Mouse (Mus musculus) thymus, postnatal 0 days (tissue): Measurements from ENCODE around the gene Rnf31. TPM values are rescaled to one million over a fixed set of nuclear protein-coding genes. Genes with fewer than 3 reads are reported as not detected.

Source experiments
- DNase-seq: peaks from one replicate; pipeline ENCODE4 v3.0.0-alpha.2; 2015; ENCODE audit warnings: low spot score
- polyA plus RNA-seq: library from polyadenylated mRNA; unstranded; fragments of >200 nt; fragmentation: Nextera tagmentation; extraction: Ambion mirVana; gene quantifications from 2 replicates; pipeline ENCODE4 v1.2.1, GENCODE M21; 2015

Gene Rnf31
- polyA plus RNA-seq, 1 experiment from 2014 or later = 22.6 TPM

DNA sequence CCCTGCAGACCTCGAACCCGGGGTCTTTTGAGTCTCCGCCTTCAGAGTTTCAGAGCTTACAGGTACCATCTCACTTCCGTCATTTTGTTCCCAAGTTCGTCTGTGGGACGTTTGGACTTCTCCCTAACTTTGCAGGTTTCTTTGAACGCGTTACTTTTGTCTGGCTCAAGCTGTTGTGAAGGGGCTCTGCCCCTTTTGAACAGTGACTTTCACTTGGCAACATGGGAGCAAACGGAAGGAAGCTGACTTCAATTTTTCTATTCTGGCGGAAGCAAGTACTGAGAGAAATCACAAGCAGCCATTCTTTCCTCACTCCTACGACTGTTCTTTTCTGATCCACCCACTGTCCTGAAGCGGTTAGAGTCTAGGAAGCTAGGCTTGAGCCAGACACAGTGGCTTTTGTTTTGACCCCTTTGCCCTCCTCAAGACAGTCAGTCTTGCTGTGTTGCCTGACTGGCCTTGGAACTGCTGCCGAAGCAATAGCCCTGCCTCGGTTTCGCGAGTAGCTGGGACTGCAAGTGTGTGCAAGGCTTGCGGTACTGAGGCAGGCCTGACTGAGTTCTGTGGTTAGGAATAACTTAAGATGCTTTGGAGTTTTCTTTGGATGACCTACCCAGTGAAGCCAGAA is 52.9 kb downstream of the Rnf31 start:
- DNase-seq = peak; percentile 52

DNA sequence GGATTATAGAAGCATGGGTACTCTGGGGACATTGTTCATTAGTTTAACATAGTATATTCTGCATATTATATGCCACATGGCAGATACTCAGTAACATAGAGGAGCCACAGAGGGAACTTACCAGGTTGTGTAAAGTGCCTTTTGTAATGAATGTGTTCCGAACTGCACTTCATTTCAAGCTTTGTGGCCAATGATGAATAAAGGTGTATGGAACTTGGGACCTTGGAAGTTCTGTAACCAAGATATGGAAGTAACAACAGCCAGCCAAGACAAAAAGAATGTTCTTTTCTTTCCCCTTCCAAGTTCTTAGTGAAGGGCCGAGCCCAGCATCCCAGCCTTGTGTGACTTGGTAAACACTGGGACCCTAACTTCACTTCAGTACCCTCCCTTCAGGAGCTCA is 58.4 kb downstream of the Rnf31 start, which contains the start of gene Tssk4:
Gene Tssk4, plus strand, starts transcription at position 301 of the 400 bp plus-strand sequence.
- DNase-seq = no peak

GRCm38 (mm10) chr14:55651528-55651927 is 60.0 kb downstream of the Rnf31 start:
- peak; percentile 76 for DNase-seq

Other genes starting within 250 kb of the Rnf31 start
- gene Dhrs4, start 113.0 kb upstream of the Rnf31 start, polyA plus RNA-seq = 62.4 and 63.8 TPM in 2 replicates
- 1.1 and 1.3 TPM in 2 replicates for gene Carmil3, start 101.1 kb upstream of the Rnf31 start, polyA plus RNA-seq
- gene Cpne6, start 81.3 kb upstream of the Rnf31 start, polyA plus RNA-seq = 0.31 and 0.39 TPM in 2 replicates
- 0.07 and 0.08 TPM in 2 replicates for gene Nrl, start 66.7 kb upstream of the Rnf31 start, polyA plus RNA-seq
- 4.7 and 5.6 TPM in 2 replicates for gene Pck2, start 51.4 kb upstream of the Rnf31 start, polyA plus RNA-seq
- gene Dcaf11, start 31.7 kb upstream of the Rnf31 start, polyA plus RNA-seq = 50.3 and 55.9 TPM in 2 replicates
- gene A730061H03Rik, start 31.3 kb upstream of the Rnf31 start, polyA plus RNA-seq = 2.1 and 3.2 TPM in 2 replicates
- 0.26 and 0.33 TPM in 2 replicates for gene Fitm1, start 16.1 kb upstream of the Rnf31 start, polyA plus RNA-seq
- 281 and 294 TPM in 2 replicates for gene Psme1, start 13.6 kb upstream of the Rnf31 start, polyA plus RNA-seq
- 4.8 and 5.6 TPM in 2 replicates for gene Emc9, start 6.4 kb upstream of the Rnf31 start, polyA plus RNA-seq
- gene Psme2, start 595 bp upstream of the Rnf31 start, polyA plus RNA-seq = 604 and 625 TPM in 2 replicates
- 46.6 and 50.2 TPM in 2 replicates for gene Irf9, start 11.9 kb downstream of the Rnf31 start, polyA plus RNA-seq
- 0.57 and 0.98 TPM in 2 replicates for gene Rec8, start 26.3 kb downstream of the Rnf31 start, polyA plus RNA-seq
- 32.8 and 39.6 TPM in 2 replicates for gene Ipo4, start 44.2 kb downstream of the Rnf31 start, polyA plus RNA-seq
- gene Gm49378, start 46.2 kb downstream of the Rnf31 start, polyA plus RNA-seq = 0.71 and 1.7 TPM in 2 replicates
- 71.6 and 76.7 TPM in 2 replicates for gene Tm9sf1, start 52.1 kb downstream of the Rnf31 start, polyA plus RNA-seq
- 0.62 and 0.81 TPM in 2 replicates for gene Tssk4, start 58.5 kb downstream of the Rnf31 start, polyA plus RNA-seq
- 78.1 and 80.2 TPM in 2 replicates for gene Mdp1, start 68.8 kb downstream of the Rnf31 start, polyA plus RNA-seq
- gene Gmpr2, start 80.2 kb downstream of the Rnf31 start, polyA plus RNA-seq = 67.1 and 71.3 TPM in 2 replicates
- gene Nedd8, start 80.4 kb downstream of the Rnf31 start, polyA plus RNA-seq = 529 and 550 TPM in 2 replicates
- 55.4 and 57.7 TPM in 2 replicates for gene Tinf2, start 90.1 kb downstream of the Rnf31 start, polyA plus RNA-seq
- 2.0 and 3.0 TPM in 2 replicates for gene Tgm1, start 122.2 kb downstream of the Rnf31 start, polyA plus RNA-seq
- gene Rabggta, start 130.6 kb downstream of the Rnf31 start, polyA plus RNA-seq = 32.2 and 39.4 TPM in 2 replicates
- gene Dhrs1, start 154.0 kb downstream of the Rnf31 start, polyA plus RNA-seq = 63.6 and 65.8 TPM in 2 replicates
- 37.8 and 47.2 TPM in 2 replicates for gene Nop9, start 154.0 kb downstream of the Rnf31 start, polyA plus RNA-seq
- gene Cideb, start 166.8 kb downstream of the Rnf31 start, polyA plus RNA-seq = 0.14 TPM in 1 of 2 replicates, not detected in the other
- 0.78 and 1.2 TPM in 2 replicates for gene Ltb4r2, start 169.7 kb downstream of the Rnf31 start, polyA plus RNA-seq
- 3.7 and 4.3 TPM in 2 replicates for gene Ltb4r1, start 174.3 kb downstream of the Rnf31 start, polyA plus RNA-seq
- gene Adcy4, start 192.4 kb downstream of the Rnf31 start, polyA plus RNA-seq = 2.2 and 2.7 TPM in 2 replicates
- 70.3 and 76.2 TPM in 2 replicates for gene Ripk3, start 197.2 kb downstream of the Rnf31 start, polyA plus RNA-seq
- 1.7 and 2.2 TPM in 2 replicates for gene Nfatc4, start 231.4 kb downstream of the Rnf31 start, polyA plus RNA-seq